Mouse (Mus musculus) left cerebral cortex, postnatal 4 days (tissue): Measurements from ENCODE around the gene Rfng. TPM values are rescaled to one million over a fixed set of nuclear protein-coding genes. Genes with fewer than 3 reads are reported as not detected.
"Not testable (repeated sequence)": the region's sequence is repeated elsewhere in the genome, so short reads cannot be mapped to it uniquely, and the experiment has no call there.

Experiments
- DNase-seq: peaks from one replicate; pipeline ENCODE4 v3.0.0-alpha.2; 2022
- intact Hi-C: fragments of 180-260 bp; cut with DNase I; formaldehyde crosslinking; loops from one replicate; pipeline ENCODE4 v1.15.1; 2025
- total RNA-seq, 2 experiments: library from RNA; stranded (reverse); gene quantifications; 2 replicates each; pipeline ENCODE4 v1.2.3; 2021

Gene Rfng
- total RNA-seq, 2 experiments from 2014 or later = 82.1 to 87.1 TPM

DNA sequence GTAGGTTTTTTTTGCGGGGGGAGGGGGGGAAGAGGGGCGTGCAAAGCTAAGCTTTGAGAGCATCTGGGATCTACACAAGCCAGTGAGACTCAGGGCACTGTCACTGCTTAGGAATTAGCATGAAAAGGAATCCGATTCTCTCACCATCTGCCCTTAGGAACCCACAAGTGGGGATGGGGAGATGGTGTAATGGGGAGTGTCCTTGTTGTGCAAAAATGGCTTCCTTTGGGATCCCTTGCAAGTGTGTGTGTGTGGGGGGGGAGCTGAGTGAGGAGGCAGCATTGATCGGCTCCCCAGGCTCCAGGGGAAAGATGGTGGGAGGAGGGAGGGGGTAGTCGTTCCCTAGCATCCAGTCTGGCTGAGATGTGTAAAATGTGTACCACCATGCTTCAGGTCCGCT lies 6.9 kb downstream of the Rfng start:
- intact Hi-C loops = loop anchor here (2.0 kb wide), 1 partner anchor 56 kb away; the partner anchor contains the start of gene Rac3
- DNase-seq = no peak

DNA sequence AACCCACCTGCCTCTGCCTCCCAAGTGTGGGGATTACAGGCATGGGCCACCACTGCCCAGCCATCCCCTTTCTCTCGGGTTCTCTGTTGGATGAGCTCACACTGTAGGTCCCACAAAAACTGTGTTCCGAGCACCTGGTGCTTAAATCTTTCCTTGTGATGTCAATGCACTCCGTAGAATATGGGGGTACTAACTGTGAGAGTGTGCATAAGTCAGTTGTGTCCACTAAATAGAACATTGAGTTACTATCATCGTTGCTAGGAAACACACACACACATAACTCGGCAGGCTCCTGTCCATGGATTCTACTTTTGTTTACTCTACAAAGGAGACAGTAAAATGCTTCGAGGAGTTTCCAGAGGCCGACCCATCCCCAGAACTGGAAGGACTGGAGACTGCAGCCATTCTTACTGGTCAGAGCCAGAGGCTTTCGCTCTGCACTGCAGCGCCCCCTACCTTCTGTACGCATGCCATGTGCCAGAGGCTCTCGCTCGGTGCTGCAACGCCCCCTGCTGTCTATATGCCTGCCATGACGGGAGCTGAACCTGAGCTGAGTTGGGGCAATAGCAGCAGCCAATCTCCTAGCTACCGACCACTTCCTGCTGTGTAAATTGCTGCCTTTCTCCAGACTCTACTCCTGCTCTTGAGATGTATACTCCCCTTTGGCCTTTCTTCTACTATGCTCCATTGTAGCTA lies 8.1 kb downstream of the Rfng start:
- intact Hi-C loops = loop anchor here (2.0 kb wide), 1 partner anchor 55 kb away; the partner anchor contains the start of gene Rac3
- peak; percentile 97 for DNase-seq

DNA sequence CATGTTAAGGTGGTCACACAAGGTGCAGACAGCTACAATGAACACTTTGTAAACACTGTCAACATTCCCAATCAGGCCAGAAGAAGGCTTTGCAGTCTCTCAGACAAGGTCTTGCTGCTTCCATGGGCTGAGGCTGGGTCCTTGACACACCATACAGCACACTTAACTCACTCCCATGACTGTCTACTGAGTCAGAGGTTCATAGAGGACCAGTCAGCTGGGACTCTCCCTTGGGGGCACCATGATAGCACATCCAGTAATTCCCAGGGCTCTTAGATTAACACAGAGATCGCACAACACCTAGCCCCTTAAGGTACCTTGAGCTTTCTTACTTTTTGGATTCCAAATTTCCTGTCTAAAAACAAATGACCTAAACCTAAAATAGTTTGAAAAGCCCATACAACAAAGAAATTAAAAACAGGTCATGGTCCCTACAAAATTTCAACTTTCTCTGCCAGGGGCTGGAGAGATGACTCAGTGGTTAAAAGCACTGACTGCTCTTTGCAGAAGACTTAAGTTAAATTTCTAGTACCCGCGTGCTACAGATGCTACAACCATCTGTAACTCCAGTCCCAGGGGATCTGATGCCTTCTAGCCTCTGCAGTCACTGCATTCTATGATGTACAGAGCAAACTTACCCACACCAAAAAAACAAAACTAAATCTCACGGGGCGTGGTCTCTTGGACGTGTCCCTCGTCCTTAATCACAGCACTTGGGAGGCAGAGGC lies 10.4 kb downstream of the Rfng start:
- intact Hi-C loops = no loop called here
- DNase-seq = no peak

DNA sequence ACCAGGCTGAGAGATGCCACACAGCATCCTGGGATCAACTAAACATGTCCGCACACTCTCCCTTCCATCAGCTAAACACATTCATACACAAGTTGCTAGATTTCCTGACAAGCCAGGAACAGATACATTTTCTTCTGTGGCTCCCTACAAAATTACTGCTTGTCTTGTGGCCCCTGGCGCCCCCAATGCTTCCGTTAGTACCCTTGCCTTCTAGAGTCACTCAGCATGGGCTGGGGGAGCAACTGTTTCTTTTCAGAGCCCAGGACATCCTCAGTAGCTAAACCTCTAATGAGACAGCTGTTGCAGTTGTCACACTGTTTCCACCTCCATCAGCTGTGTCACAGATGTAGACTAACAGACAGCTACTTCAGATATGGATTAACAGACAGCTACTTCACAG lies 11.3 kb downstream of the Rfng start:
- intact Hi-C loops = no loop called here
- DNase-seq = no peak

DNA sequence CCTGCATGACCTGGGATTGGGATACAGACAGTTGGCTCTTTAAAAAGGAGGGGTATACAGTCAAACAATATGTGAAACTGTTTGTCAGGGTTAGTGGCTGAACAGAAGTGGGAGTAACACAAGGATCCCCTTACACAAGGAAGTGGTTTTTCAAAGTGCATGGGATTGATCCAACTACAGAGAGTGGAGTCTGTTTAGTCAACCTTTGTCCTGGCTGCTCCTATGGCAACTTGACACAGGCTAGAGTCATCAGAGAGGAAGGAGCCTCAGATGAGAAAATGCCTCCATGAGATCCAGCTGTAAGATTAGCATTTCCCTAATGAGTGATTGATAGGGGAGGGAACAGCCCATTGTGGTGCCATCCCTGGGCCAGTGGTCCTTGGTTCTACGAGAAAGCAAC lies 15.8 kb downstream of the Rfng start:
- intact Hi-C loops = no loop called here
- DNase-seq = no peak

DNA sequence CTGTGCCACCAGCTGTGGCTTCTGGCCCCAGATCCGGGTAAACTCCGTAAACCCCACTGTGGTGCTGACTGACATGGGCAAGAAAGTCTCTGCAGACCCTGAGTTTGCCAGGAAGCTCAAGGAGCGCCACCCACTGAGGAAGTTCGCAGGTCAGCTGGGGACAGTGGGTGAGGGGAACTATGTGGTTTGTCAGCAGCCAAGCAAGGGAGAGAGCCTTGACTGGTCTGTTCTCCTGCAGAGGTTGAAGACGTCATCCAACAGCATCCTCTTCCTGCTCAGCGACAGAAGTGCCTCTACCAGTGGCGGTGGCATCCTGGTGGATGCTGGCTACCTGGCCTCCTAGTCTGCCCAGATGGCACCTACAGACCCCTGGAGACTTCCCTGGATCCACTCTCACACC lies 17.0 kb downstream of the Rfng start:
- intact Hi-C loops, DNase-seq: not testable (repeated sequence)

DNA sequence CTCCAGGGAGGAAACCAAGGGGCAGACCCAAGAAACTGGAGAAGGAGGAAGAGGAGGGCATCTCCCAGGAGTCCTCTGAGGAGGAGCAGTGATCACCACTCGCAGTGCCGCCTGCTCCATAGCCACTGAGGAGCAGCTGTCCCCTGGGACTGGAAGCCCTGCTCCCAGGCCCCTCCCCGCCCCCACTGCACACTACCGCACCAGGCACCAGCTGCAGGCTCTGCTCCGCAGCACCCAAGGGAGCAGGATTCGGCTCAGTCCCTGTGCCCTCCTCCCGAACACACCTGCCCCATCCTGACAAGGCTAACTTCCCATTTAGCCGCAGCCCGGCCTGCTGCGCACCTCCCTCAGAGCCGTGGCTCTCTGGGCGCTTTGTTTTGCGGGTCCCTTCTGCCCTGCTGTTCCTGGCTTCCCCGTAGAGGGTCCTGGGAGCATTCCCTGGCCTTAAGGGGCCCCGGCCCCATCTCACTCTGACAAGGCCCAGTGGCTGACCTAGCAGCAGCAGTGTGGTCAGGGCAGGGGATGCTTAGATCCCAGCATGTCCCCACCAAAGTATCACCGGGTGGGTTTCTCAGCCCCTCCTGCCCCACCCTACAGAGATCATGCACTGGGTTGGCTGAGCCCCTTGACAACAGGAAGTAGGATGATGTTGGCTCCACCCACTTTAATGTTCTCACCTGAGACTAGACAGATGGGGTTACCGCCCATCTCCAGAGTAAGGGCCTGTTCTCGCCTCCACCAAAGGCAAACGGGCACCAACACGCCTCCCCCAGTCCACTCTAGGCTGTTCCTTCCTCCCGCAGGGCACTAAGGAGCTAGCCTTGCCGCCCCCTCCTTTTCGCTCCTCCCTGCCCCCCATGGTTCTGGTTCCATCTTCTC lies 20.6 kb downstream of the Rfng start:
- DNase-seq, intact Hi-C loops: not testable (repeated sequence)

DNA sequence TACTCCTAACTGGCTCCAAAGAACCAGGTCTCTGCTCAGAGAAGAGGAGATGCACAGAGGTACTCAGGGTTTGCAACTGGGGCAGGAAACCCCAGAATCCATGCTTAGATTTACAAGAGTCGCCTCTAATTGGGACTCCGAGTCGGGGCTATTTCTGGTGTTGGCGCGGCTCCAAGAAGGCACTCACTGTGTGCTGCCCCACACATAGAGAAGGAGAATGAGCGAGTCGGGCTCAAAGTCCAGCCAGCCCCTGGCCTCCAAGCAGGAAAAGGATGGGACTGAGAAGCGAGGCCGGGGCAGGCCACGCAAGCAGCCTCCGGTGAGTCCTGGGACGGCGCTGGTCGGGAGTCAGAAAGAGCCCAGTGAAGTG lies 21.4 kb downstream of the Rfng start, which contains the start of gene Hmga1b:
TSS of gene Hmga1b (plus strand) at position 123 of the 370 bp plus-strand sequence.
- intact Hi-C loops, DNase-seq: not testable (repeated sequence)

DNA sequence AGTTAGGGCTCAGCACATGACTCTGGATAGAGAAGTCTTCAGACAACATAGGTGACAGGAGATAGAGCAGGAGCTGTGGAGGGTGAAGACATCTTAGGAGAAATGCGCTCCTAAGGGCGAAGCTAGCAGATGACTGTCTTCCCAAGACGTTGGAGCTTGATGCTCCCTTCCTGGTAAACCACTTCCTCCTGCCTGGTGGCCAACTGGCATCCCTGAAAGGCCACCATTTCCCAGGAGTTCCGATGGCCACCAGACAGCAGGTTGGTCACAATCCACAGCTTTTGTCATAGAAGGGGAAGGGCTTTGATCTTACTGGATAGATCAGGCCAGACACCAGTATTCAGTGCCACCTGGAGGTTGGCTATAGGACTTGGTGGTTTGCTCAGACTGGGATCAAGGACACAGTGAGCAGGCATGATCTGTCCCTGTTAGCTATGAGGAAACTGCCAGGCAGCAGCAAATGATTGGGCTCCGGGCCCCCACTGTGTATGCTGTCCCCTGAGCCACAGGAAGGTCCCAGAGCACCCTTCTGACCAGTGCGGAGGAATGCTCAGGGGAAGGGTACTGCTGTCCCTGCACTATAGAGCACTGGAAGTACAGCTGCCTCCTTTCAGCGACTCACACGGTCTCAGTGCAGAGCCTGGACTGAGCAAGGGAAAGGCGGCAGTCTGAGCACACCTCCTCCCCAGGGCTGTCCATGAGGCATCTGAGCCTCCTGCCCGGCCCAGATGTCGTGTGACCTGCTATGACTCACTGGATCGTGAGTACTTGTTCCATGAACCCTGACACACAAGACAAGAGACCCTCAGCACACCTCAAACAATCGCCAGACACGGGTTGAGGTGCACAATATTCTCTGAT lies 22.0 kb downstream of the Rfng start:
- no peak for DNase-seq
- intact Hi-C loops = no loop called here

DNA sequence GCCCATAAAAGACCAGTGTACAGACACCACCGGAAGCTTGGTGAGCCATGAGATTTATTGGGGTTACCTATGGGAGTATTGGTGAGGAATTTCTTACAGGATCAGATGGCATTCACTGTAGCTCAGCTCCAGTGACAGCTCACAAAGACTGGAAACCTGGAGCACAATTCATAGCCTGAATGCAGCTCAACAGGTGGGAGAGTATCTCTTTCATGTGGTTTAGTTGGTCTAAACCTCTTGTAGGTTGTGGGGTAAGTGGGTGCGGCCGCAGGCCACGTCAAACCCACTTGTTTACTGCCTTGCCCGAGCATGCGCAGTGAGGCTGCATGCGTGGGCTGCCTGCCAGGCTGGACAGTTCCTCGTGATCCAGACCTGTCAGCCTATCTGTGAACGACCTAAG lies 23.8 kb downstream of the Rfng start:
- no peak for DNase-seq
- intact Hi-C loops = no loop called here

DNA sequence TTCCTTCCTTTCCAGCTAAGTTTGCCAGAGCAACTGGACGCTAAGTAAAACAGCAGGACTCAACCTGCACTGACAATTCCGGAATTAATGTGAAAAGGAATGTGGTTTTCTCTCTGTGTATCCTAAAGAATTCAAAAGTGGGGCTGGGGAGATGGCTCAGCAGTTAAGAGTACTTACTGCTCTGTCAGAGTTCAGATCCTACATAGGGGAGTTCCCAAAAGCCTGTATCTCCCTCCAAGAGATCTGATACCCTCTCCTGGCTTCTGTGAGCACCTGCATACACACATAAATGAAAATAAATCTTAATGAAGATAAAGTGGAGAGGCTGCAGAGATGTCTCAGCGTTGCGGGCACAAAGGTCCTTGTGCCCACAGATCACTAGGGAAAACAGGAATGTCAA lies 32.4 kb downstream of the Rfng start:
- DNase-seq = no peak
- intact Hi-C loops = no loop called here

DNA sequence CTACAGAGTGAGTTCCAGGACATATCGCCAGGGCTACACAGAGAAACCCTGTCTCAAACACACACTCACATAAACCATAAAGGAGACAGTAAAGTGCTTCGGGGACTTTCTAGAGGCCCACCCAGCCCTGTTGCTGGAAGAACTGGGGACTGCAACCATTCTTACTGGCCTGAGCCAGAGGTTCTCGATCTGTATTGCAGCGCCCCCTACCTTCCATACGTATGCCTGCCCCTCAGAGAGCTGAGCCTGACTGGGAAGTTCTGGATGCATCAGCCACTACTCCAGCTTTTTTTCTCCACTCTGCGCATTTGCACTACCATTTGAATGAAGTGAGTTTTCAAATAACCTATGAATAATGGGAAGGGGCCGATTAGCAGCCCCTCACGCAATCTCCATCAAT lies 34.6 kb downstream of the Rfng start:
- intact Hi-C loops = no loop called here
- no peak for DNase-seq

DNA sequence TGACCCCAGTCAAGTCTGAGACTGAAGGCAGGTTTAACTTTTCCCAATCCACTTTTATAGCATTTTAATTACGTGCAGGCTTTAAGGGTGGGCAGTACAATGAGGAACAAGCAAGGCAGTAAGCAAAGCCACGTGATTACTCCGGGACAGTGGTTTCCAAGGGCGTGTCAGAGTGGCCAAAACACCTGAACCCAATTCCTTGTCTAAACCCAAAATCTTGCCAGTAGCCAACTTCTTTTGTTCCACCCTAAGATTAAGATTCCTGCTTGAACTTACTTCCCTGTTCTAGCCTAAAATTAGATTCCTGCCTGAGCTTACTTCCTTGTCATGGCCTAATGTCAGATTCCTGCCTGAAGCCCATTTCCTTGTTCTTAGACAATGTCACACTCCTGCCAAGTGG lies 36.0 kb downstream of the Rfng start:
- intact Hi-C loops = no loop called here
- DNase-seq = no peak

DNA sequence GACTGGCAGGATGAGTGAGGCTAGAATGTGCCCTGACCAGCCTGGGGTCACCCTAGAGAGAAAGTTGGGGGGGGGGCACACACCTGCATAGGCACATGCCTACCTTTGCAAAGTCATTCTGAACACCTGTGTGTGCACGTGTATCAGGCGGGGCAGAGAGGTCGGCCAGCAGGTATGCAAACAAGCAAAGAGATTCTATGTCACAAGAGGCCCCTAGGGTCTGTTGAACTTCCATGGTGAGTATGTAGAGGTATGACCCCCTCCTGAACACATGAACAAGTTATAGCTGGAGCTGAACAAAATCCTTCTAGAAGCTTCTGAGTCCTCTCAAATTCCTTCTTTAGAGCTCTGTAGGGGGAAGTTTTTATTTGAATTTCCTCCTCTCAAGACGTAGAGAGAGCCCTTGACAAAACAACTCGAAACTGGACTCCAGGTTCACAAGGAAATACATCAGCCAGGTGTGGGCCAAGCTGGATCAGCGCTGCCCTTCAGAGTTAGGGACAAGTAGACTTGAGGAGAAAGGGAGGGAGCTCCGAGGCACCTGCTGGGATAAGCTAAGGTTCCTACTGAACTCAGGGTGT lies 39.8 kb downstream of the Rfng start:
- intact Hi-C loops = no loop called here
- no peak for DNase-seq

DNA sequence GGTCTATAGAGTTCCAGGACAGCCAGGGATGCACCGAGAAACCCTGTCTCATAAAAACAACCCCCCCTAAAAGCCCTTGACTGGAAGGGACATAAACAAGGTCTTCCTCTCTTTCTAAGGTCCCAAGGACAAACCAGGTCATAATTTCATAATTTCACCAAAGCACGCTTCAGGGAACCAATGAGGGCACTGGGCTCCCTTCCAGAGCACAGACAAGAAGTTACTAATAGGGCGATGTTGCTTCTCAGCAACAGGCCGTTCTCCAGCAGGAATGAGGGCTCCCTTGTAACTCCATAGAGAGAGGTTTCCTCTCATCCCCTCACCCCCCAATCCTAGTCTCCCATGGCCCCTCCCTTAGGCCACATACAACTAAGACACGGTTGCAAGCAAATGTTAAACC lies 43.0 kb downstream of the Rfng start:
- no peak for DNase-seq
- intact Hi-C loops = no loop called here

DNA sequence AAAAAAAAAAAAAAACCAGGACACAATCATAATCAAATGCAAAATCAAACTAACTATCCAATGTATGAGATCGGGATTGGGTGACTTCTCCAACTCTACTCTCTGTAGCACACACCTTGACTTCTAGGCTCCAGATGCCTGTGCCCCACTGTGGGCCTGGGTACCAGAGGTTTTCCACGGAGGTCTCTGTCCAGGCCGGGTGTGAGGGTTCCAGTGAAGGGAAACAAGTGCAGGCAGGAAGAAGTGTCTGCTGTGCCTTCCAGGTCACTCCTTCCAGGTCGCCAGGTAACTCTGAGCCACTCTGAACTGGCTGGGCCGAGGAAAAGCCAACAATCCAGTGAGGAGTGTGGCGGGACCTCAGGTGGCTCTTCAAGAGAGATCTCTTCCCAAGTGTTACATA lies 47.6 kb downstream of the Rfng start:
- intact Hi-C loops = no loop called here
- no peak for DNase-seq

DNA sequence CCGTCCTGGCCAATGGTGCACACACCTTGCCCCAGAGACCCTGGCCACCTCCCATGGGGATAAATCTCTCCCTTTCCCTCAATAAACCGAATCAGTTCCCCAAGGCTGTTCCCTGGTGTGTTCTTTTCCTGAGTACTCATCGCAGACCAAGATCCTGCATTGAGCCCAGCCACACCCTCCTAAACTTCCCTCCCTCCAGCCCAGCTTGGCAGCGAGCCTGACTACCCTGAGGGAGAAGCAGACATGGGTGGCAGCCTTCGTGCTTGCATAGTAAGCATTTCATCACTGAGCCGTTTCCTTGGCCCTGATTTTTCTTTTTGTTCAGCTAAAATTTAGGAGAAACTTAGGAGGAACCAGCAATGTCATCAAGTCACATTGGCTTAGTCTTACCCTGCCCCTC lies 50.5 kb downstream of the Rfng start:
- intact Hi-C loops = no loop called here
- DNase-seq = no peak

DNA sequence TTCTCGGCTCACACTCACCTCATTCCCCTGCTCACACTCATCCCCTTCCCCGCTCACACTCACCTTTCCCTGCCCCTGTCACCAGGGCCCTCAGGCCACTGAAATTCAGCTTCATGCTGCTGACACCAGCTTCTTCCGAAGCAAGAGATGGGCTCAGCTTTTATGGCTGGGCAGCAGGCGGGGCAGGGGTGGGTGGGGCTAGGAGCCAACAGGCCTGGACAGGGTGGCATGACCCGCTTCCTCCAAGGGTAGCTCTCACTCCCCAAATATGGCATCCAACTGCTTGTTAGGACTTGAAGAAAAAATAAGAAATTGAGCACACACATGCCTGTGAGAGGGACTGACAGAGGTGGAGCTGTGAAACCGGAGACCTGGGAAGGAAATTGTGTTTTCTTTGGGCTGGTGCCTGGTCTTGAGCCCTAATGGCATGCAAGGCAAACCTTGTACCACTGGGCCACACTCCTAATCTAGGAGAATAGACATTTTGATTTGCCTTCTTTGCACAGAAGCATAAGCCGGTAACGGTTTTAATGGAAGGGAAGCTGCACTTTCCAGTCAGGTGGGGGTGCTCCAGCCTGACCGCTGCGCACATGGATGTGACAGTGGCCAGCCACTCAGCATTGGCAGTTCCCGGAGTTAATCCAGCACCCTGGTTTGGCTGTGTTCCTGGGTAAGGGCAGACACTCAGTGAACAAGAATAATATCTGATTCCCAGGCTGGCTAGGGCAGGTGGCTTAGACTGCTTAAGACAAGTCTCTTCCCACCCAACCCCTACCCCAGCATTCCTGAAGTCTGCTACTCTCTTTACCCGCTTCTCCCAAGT lies 51.9 kb downstream of the Rfng start, which contains the start of gene Cbr2:
TSS of gene Cbr2 (minus strand) at position 257 of the 823 bp plus-strand sequence.
- intact Hi-C loops = no loop called here
- no peak for DNase-seq

DNA sequence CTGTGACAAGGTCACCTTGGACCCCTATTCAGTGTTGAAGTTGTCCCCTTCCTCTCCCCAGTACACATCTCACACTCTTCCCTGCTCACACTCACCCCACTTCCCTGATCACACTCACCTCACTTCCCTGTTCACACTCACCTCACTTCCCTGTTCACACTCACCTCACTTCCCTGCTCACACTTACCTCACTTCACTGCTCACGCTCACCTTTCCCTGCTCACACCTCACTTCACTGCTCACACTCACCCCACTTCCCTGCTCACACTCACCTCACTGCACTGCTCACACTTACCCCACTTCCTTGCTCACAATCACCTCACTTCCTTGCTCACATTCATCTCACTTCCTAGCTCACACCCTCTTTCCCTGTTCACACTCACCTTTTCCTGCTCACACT lies 52.6 kb downstream of the Rfng start:
- DNase-seq = no peak
- intact Hi-C loops = no loop called here
